Mouse (Mus musculus): Measurements from ENCODE around the gene Cox18.

GRCm38 (mm10) chr5:90178116-90178515 is 45.7 kb downstream of the Cox18 start:
- TF ChIP-seq CTCF (conservative IDR thresholded peaks at IDR 0.05; ENCODE audit: low read length) (no peak), NANOG (IDR thresholded peaks at IDR 0.05; ENCODE audit: borderline replicate concordance, low read length) (no peak)

Data from E14TG2a.4 (cell line).